Mouse (Mus musculus) MEL (cell line): Measurements from ENCODE around the gene Nol7. TPM values are rescaled to one million over a fixed set of nuclear protein-coding genes. Genes with fewer than 3 reads are reported as not detected.

Experiments
- DNase-seq: peaks from one replicate; pipeline ENCODE4 v3.0.0; 2011; ENCODE audit warnings: low read depth, low spot score
- H3K27ac ChIP-seq: 2 replicates; pipeline ENCODE4 v1.5.1; 2012; ENCODE audit warnings: low read depth, mild to moderate bottlenecking, control low read depth, low read length, moderate library complexity; ENCODE audit not compliant: control insufficient read depth
- H3K27me3 ChIP-seq, 2 experiments: fragments of 150-350 bp in 1 of 2; sonication (generic) in 1 of 2; 2 replicates each; pipeline ENCODE4 v1.6.1; 2012; ENCODE audit warnings: low read length in 2 of 2, mild to moderate bottlenecking in 2 of 2, improper control_type of control experiment in 1 of 2, moderate library complexity in 1 of 2; ENCODE audit not compliant: insufficient read depth in 2 of 2, control insufficient read depth in 1 of 2
- H3K36me3 ChIP-seq, 2 experiments: 2 replicates each; pipeline ENCODE4 v1.6.1; 2012 to 2014; ENCODE audit warnings: low read length in 2 of 2, improper control_type of control experiment in 1 of 2, inconsistent platforms in 1 of 2, mild to moderate bottlenecking in 1 of 2; ENCODE audit not compliant: insufficient read depth in 2 of 2, control insufficient read depth in 1 of 2
- H3K4me1 ChIP-seq, 2 experiments: fragments of 150-350 bp in 1 of 2; sonication (generic) in 1 of 2; 2 replicates each; pipeline ENCODE4 v1.6.1; 2012; ENCODE audit warnings: low read length in 2 of 2, improper control_type of control experiment in 1 of 2, mild to moderate bottlenecking in 1 of 2; ENCODE audit not compliant: insufficient read depth in 2 of 2, control insufficient read depth in 1 of 2
- H3K4me3 ChIP-seq, 2 experiments: fragments of 150-350 bp in 1 of 2; sonication (generic) in 1 of 2; 2 replicates each; pipeline ENCODE4 v1.5.1; 2012; ENCODE audit warnings: low read depth in 2 of 2, low read length in 2 of 2, mild to moderate bottlenecking in 2 of 2, moderate library complexity in 2 of 2, control low read depth in 1 of 2, improper control_type of control experiment in 1 of 2; ENCODE audit not compliant: control insufficient read depth in 1 of 2, insufficient read depth in 1 of 2
- H3K79me2 ChIP-seq: 2 replicates; pipeline ENCODE4 v1.6.1; 2012; ENCODE audit warnings: mild to moderate bottlenecking, low read length, moderate library complexity; ENCODE audit not compliant: control insufficient read depth, poor library complexity, insufficient read depth
- H3K9ac ChIP-seq: 2 replicates; pipeline ENCODE4 v1.6.1; 2012; ENCODE audit warnings: low read depth, mild to moderate bottlenecking, control low read depth, low read length, moderate library complexity; ENCODE audit not compliant: control insufficient read depth, poor library complexity, severe bottlenecking
- H3K9me3 ChIP-seq: fragments of 150-350 bp; sonication (generic); replicated peaks from 2 replicates; pipeline ENCODE4 v1.6.1; 2012; ENCODE audit warnings: mild to moderate bottlenecking, low read length, improper control_type of control experiment, moderate library complexity; ENCODE audit not compliant: insufficient read depth
- CHD2 ChIP-seq: IDR thresholded peaks from 2 replicates; pipeline ENCODE4 v1.6.1; 2011; ENCODE audit warnings: low read length, improper control_type of control experiment
- CTCF ChIP-seq, 3 experiments: IDR thresholded peaks in 2 of 3; conservative IDR thresholded peaks in 1 of 3; 2 replicates each; pipeline ENCODE4 v1.5.1; 2011 to 2012; ENCODE audit warnings: low read length in 3 of 3, low read depth in 2 of 3, mild to moderate bottlenecking in 2 of 3, improper control_type of control experiment in 1 of 3, inconsistent platforms in 1 of 3, mixed read lengths in 1 of 3, moderate library complexity in 1 of 3; ENCODE audit not compliant: control insufficient read depth in 1 of 3, insufficient read depth in 1 of 3, poor library complexity in 1 of 3, severe bottlenecking in 1 of 3
- E2F4 ChIP-seq: IDR thresholded peaks from 2 replicates; pipeline ENCODE4 v1.6.1; 2011; ENCODE audit warnings: low read depth, low read length, improper control_type of control experiment, borderline replicate concordance
- ELF1 ChIP-seq: IDR thresholded peaks from 2 replicates; pipeline ENCODE4 v1.6.1; 2014; ENCODE audit warnings: low read depth, mild to moderate bottlenecking, inconsistent platforms, low read length, improper control_type of control experiment, moderate library complexity
- ETS1 ChIP-seq: IDR thresholded peaks from 2 replicates; pipeline ENCODE4 v1.6.1; 2012; ENCODE audit warnings: low read depth, mild to moderate bottlenecking, inconsistent platforms, low read length, improper control_type of control experiment, moderate library complexity
- GABPA ChIP-seq: IDR thresholded peaks from 2 replicates; pipeline ENCODE4 v1.6.1; 2012; ENCODE audit warnings: low read depth, mild to moderate bottlenecking, inconsistent platforms, low read length, improper control_type of control experiment, moderate library complexity
- GATA1 ChIP-seq: IDR thresholded peaks from 2 replicates; pipeline ENCODE4 v1.6.1; 2011; ENCODE audit warnings: low read depth, low read length, improper control_type of control experiment
- HCFC1 ChIP-seq: IDR thresholded peaks from 2 replicates; pipeline ENCODE4 v1.6.1; 2012; ENCODE audit warnings: low read depth, mild to moderate bottlenecking, inconsistent platforms, low read length, improper control_type of control experiment, moderate library complexity
- KAT2A ChIP-seq: conservative IDR thresholded peaks from 2 replicates; pipeline ENCODE4 v1.6.1; 2012; ENCODE audit warnings: low read depth, low read length, improper control_type of control experiment, inconsistent platforms
- MAFK ChIP-seq: IDR thresholded peaks from 2 replicates; pipeline ENCODE4 v1.6.1; 2011; ENCODE audit warnings: low read depth, mild to moderate bottlenecking, low read length, improper control_type of control experiment, borderline replicate concordance
- MAX ChIP-seq: IDR thresholded peaks from 2 replicates; pipeline ENCODE4 v1.6.1; 2011; ENCODE audit warnings: low read length, improper control_type of control experiment
- MAZ ChIP-seq: IDR thresholded peaks from 2 replicates; pipeline ENCODE4 v1.6.1; 2012; ENCODE audit warnings: low read depth, mild to moderate bottlenecking, inconsistent platforms, low read length, improper control_type of control experiment
- MXI1 ChIP-seq: IDR thresholded peaks from 2 replicates; pipeline ENCODE4 v1.6.1; 2011; ENCODE audit warnings: mild to moderate bottlenecking, low read depth, low read length, improper control_type of control experiment
- MYB ChIP-seq: IDR thresholded peaks from 2 replicates; pipeline ENCODE4 v1.6.1; 2011; ENCODE audit warnings: mild to moderate bottlenecking, low read depth, low read length, improper control_type of control experiment
- MYC ChIP-seq: IDR thresholded peaks from 2 replicates; pipeline ENCODE4 v1.6.1; 2011; ENCODE audit warnings: low read depth, mild to moderate bottlenecking, low read length, improper control_type of control experiment, moderate library complexity
- NRF1 ChIP-seq: IDR thresholded peaks from 2 replicates; pipeline ENCODE4 v1.6.1; 2014; ENCODE audit warnings: low read depth, mild to moderate bottlenecking, inconsistent platforms, low read length, improper control_type of control experiment, moderate library complexity; ENCODE audit not compliant: poor library complexity, insufficient read depth, severe bottlenecking
- POLR2A ChIP-seq, 2 experiments: IDR thresholded peaks; 2 replicates each; pipeline ENCODE4 v1.6.1; 2011 to 2012; ENCODE audit warnings: low read length in 2 of 2, mild to moderate bottlenecking in 2 of 2, control low read depth in 1 of 2, improper control_type of control experiment in 1 of 2, low read depth in 1 of 2, moderate library complexity in 1 of 2; ENCODE audit not compliant: control insufficient read depth in 1 of 2, insufficient read depth in 1 of 2, poor library complexity in 1 of 2
- POLR2AphosphoS5 ChIP-seq: IDR thresholded peaks from 2 replicates; pipeline ENCODE4 v1.6.1; 2012; ENCODE audit warnings: low read depth, borderline replicate concordance, mild to moderate bottlenecking, inconsistent platforms, low read length, moderate library complexity, mixed read lengths
- RCOR1 ChIP-seq: IDR thresholded peaks from 2 replicates; pipeline ENCODE4 v1.6.1; 2012; ENCODE audit warnings: low read depth, mild to moderate bottlenecking, inconsistent platforms, low read length, improper control_type of control experiment
- SIN3A ChIP-seq: IDR thresholded peaks from 2 replicates; pipeline ENCODE4 v1.6.1; 2012; ENCODE audit warnings: low read length, improper control_type of control experiment, inconsistent platforms
- TAL1 ChIP-seq: IDR thresholded peaks from 2 replicates; pipeline ENCODE4 v1.6.1; 2012; ENCODE audit warnings: mild to moderate bottlenecking, inconsistent platforms, low read length, moderate library complexity, mixed read lengths
- TBP ChIP-seq: IDR thresholded peaks from 2 replicates; pipeline ENCODE4 v1.8.0; 2011; ENCODE audit warnings: low read depth, low read length, improper control_type of control experiment
- TCF12 ChIP-seq: IDR thresholded peaks from 2 replicates; pipeline ENCODE4 v1.6.1; 2014; ENCODE audit warnings: low read depth, mild to moderate bottlenecking, inconsistent platforms, low read length, improper control_type of control experiment, moderate library complexity
- UBTF ChIP-seq: IDR thresholded peaks from 2 replicates; pipeline ENCODE4 v1.6.1; 2012; ENCODE audit warnings: low read depth, mild to moderate bottlenecking, inconsistent platforms, low read length, improper control_type of control experiment, moderate library complexity, borderline replicate concordance; ENCODE audit not compliant: insufficient read depth
- USF2 ChIP-seq, 2 experiments: IDR thresholded peaks; 2 replicates each; pipeline ENCODE4 v1.6.1; 2011 to 2012; ENCODE audit warnings: improper control_type of control experiment in 2 of 2, low read length in 2 of 2, borderline replicate concordance in 1 of 2, inconsistent platforms in 1 of 2, low read depth in 1 of 2, mild to moderate bottlenecking in 1 of 2; ENCODE audit not compliant: insufficient read depth in 1 of 2
- ZKSCAN1 ChIP-seq: IDR thresholded peaks from 2 replicates; pipeline ENCODE4 v1.6.1; 2012; ENCODE audit warnings: low read depth, mild to moderate bottlenecking, inconsistent platforms, low read length, improper control_type of control experiment, moderate library complexity
- ZMIZ1 ChIP-seq: IDR thresholded peaks from 2 replicates; pipeline ENCODE4 v1.6.1; 2012; ENCODE audit warnings: low read depth, mild to moderate bottlenecking, inconsistent platforms, low read length, improper control_type of control experiment, moderate library complexity
- ZNF384 ChIP-seq: IDR thresholded peaks from 2 replicates; pipeline ENCODE4 v1.6.1; 2012; ENCODE audit warnings: low read depth, mild to moderate bottlenecking, inconsistent platforms, low read length, improper control_type of control experiment
- polyA plus RNA-seq, 2 experiments: library from polyadenylated mRNA; stranded (reverse) in 1 of 2; unstranded in 1 of 2; fragments of >175 nt in 1 of 2; fragments of >200 nt in 1 of 2; gene quantifications; 2 replicates each; pipeline versions ENCODE4 v1.2.1 to v1.2.4; 2012; ENCODE audit warnings: low replicate concordance in 2 of 2, low read depth in 1 of 2; ENCODE audit not compliant: insufficient read length in 2 of 2, insufficient read depth in 1 of 2, missing spikeins in 1 of 2
- total RNA-seq: library from RNA; depleted of rRNA; stranded (reverse); fragments of 300-350 nt; gene quantifications from 2 replicates; pipeline ENCODE4 v1.2.3, GENCODE M21; 2012

The Nol7 gene
- total and polyA plus RNA-seq, 3 experiments, result 157 to 253 (median 186) TPM

DNA sequence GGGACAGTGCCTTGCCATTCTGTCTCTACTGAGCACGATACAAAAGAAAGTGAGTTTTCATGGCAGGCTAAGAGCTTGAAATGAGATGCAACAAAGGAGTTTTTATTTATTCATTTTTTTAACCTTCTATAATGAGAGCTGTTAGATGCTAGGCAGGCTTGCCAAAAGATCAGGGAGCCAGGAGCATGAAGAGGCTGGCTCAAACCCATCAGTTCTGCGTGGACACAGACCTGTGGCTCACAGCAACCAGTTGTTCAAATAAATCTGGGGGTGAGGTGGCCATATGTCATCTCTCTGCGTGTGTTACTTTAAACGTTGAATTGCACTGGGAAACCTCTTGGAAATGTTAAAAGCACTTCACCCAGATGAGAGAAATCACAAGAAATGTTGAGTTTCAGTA is 44.8 kb upstream of the Nol7 start:
- Histone ChIP-seq H3K4me3 (no peak overlapping the region), H3K27me3 (peaks cover 0 to 2% of the 10 kb centered on the region in 2 experiments; a peak in 3 of 4 replicates), H3K36me3 (no peaks in the 10 kb centered on the region), H3K27ac (no peak overlapping the region), H3K9ac (no peak overlapping the region), H3K4me1 (no peaks in the 10 kb centered on the region), H3K9me3 (no peaks in the 10 kb centered on the region), H3K79me2 (no peaks in the 10 kb centered on the region)
- no peak for TF ChIP-seq ZKSCAN1
- TF ChIP-seq RCOR1, result no peak
- no peak for TF ChIP-seq POLR2A (IDR thresholded peaks at IDR 0.05; ENCODE audit: control insufficient read depth in 1 of 2, insufficient read depth in 1 of 2, low read depth in 1 of 2, low read length in 2 of 2, poor library complexity in 1 of 2)
- no peak for TF ChIP-seq POLR2AphosphoS5
- no peak for TF ChIP-seq TCF12
- no peak for TF ChIP-seq MAX
- no peak for TF ChIP-seq MAZ
- no peak for TF ChIP-seq GATA1
- no peak for TF ChIP-seq ELF1
- no peak for TF ChIP-seq HCFC1
- no peak for TF ChIP-seq USF2 (IDR thresholded peaks at IDR 0.05; ENCODE audit: borderline replicate concordance in 1 of 2, insufficient read depth in 1 of 2, low read depth in 1 of 2, low read length in 2 of 2)
- no peak for TF ChIP-seq TBP
- TF ChIP-seq TAL1, result no peak
- no peak for TF ChIP-seq E2F4
- no peak for DNase-seq

DNA sequence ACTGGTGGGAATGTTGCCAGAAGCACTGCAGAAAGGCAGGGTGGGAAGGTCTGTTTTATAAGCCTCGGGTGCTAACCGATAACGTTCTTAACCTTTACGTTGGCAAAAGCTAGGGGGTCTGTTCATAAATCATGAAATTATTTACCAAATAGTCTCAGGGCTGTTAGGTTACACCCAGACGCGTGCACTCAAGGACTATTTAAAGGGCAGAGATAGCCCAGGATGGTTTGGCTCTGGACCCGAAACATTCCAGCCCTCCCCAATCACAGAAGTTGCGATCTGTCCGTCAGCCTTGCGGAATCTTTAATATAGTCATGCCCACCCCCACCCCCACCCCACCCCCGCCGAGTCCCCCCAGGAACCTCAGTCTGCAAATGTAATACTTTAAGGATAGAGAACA is 43.8 kb upstream of the Nol7 start:
- no peak for DNase-seq
- Histone ChIP-seq H3K36me3 (no peaks in the 10 kb centered on the region), H3K4me3 (no peak overlapping the region), H3K9me3 (no peaks in the 10 kb centered on the region), H3K27ac (no peak overlapping the region), H3K79me2 (no peaks in the 10 kb centered on the region), H3K9ac (no peak overlapping the region), H3K4me1 (no peaks in the 10 kb centered on the region), H3K27me3 (peaks cover 0 to 2% of the 10 kb centered on the region in 2 experiments; a peak in 3 of 4 replicates)
- TF ChIP-seq TCF12 (no peak), CHD2 (no peak), HCFC1 (no peak), RCOR1 (no peak), KAT2A (no peak), NRF1 (no peak), MXI1 (no peak), GABPA (no peak), MYB (no peak), E2F4 (no peak), CTCF (IDR thresholded peaks at IDR 0.05 in 2 of 3, conservative IDR thresholded peaks at IDR 0.05 in 1 of 3; ENCODE audit: control insufficient read depth in 1 of 3, insufficient read depth in 1 of 3, low read depth in 2 of 3, low read length in 3 of 3, poor library complexity in 1 of 3, severe bottlenecking in 1 of 3) (no peak), ZMIZ1 (no peak), MAFK (no peak), SIN3A (no peak), MAZ (no peak), MYC (no peak), ZNF384 (no peak), GATA1 (no peak), UBTF (no peak), ETS1 (no peak)
